Mouse (Mus musculus) embryonic facial prominence, embryonic 15.5 days (tissue): Measurements from ENCODE around the gene Rbm47. TPM values are rescaled to one million over a fixed set of nuclear protein-coding genes. Genes with fewer than 3 reads are reported as not detected.

Experiments used
- ATAC-seq: fragments of 200-750 bp; cut with Nextera tagmentation; 2 replicates; pipeline ENCODE4 v1.8.0; 2017; ENCODE audit warnings: low read depth, moderate TSS enrichment; ENCODE audit not compliant: insufficient number of reproducible peaks, low FRiP score, low TSS enrichment
- H3K27ac ChIP-seq: fragments of 300-500 bp; sonication (generic); replicated peaks from 2 replicates; pipeline ENCODE4 v1.5.1; 2015; ENCODE audit warnings: mild to moderate bottlenecking, inconsistent platforms
- H3K27me3 ChIP-seq: fragments of 300-500 bp; sonication (generic); 2 replicates; pipeline ENCODE4 v1.6.1; 2015; ENCODE audit warnings: inconsistent platforms
- H3K36me3 ChIP-seq: fragments of 300-500 bp; sonication (generic); 2 replicates; pipeline ENCODE4 v1.6.1; 2015; ENCODE audit warnings: mild to moderate bottlenecking, inconsistent platforms
- H3K4me1 ChIP-seq: fragments of 300-500 bp; sonication (generic); 2 replicates; pipeline ENCODE4 v1.6.1; 2015; ENCODE audit warnings: inconsistent platforms
- H3K4me2 ChIP-seq: fragments of 300-500 bp; sonication (generic); replicated peaks from 2 replicates; pipeline ENCODE4 v1.6.1; 2015; ENCODE audit warnings: mild to moderate bottlenecking, inconsistent platforms
- H3K4me3 ChIP-seq: fragments of 300-500 bp; sonication (generic); replicated peaks from 2 replicates; pipeline ENCODE4 v1.5.1; 2015; ENCODE audit warnings: mild to moderate bottlenecking, inconsistent platforms
- H3K9ac ChIP-seq: fragments of 300-500 bp; sonication (generic); 2 replicates; pipeline ENCODE4 v1.6.1; 2015; ENCODE audit warnings: inconsistent platforms
- H3K9me3 ChIP-seq: fragments of 300-500 bp; sonication (generic); replicated peaks from 2 replicates; pipeline ENCODE4 v1.6.1; 2016; ENCODE audit warnings: inconsistent platforms
- WGBS: fragments of 180-500 bp; shearing (Covaris S2); methylation state at CpG from one replicate; pipeline ENCODE4 v1.1.7; 2015; 5-methylcytosine and 5-hydroxymethylcytosine counted together
- polyA plus RNA-seq: library from polyadenylated mRNA; unstranded; fragments of >200 nt; fragmentation: Nextera tagmentation; extraction: Ambion mirVana; gene quantifications from 2 replicates; pipeline ENCODE4 v1.2.1, GENCODE M21; 2015

Rbm47 gene
- polyA plus RNA-seq, 1 experiment from 2014 or later, result 14.0 TPM

DNA sequence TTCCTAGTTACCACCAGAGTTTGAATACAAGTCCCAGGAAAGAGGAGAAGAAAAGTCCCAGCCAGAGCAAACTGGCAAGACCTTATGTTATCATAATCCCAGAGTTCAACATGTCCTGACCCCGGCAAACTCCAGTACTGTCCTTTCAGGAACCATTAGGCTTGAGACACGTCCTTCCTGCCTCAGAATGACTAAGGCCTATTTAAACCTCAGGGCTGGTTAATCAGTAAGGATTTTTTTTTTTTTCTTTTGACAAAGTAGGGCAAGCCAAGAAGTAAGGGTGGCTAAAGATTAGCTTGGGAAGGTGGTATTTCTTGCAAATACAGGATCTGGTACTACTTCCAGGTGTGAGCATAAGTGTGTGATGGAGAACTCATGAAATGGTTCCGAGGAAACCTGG is 158.9 kb downstream of the Rbm47 start:
- Histone ChIP-seq H3K9ac (no peak overlapping the region), H3K27me3 (no peaks in the 10 kb centered on the region), H3K9me3 (no peaks in the 10 kb centered on the region), H3K4me3 (no peak overlapping the region), H3K27ac (no peak overlapping the region), H3K4me2 (no peak overlapping the region), H3K4me1 (no peaks in the 10 kb centered on the region), H3K36me3 (no peaks in the 10 kb centered on the region)
- 74% methylated on average over 3 of the region's 3 CpGs for WGBS
- ATAC-seq, result no peak

DNA sequence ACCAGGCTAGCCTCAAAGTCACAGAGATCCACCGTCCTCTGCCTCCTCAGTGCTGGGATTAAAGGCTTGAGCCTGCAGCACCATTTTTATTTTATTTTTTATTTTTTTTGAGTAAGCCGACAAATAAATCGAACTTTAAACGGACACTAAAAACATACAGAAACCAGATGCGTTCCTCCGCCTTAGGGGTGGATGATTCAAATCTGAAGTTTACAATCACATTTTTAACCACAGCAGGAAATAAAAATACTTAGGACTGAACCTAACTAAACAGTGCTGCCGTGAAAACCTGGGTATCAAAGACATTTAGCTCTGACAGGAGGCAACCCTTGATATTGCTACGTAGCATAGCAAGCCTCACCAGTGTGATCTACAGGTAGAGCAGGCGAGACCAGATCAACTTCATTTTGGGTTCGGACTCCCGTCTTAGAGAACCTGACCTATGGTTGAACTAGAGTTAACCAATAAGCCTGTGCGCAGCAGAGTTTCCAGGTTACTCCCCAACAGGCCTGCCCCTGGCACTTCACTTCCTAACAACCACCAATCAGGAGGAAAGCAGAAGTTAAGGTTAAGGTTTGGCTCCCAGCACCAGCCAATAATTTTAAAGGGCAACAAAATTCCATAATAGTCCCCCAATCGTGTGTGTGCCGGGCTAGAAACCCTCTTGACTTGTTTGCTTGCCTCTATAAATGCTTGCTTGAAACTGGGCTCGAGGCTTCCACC is 164.5 kb downstream of the Rbm47 start:
- no peaks in the 10 kb centered on the region for H3K27me3 ChIP-seq
- H3K27ac ChIP-seq, result no peak overlapping the region
- H3K36me3 ChIP-seq, result no peaks in the 10 kb centered on the region
- H3K4me3 ChIP-seq, result no peak overlapping the region
- H3K4me2 ChIP-seq, result no peak overlapping the region
- H3K4me1 ChIP-seq, result no peaks in the 10 kb centered on the region
- no peak for ATAC-seq
- no peak overlapping the region for H3K9ac ChIP-seq
- no peaks in the 10 kb centered on the region for H3K9me3 ChIP-seq
- 67% methylated on average over 15 of the region's 15 CpGs for WGBS

DNA sequence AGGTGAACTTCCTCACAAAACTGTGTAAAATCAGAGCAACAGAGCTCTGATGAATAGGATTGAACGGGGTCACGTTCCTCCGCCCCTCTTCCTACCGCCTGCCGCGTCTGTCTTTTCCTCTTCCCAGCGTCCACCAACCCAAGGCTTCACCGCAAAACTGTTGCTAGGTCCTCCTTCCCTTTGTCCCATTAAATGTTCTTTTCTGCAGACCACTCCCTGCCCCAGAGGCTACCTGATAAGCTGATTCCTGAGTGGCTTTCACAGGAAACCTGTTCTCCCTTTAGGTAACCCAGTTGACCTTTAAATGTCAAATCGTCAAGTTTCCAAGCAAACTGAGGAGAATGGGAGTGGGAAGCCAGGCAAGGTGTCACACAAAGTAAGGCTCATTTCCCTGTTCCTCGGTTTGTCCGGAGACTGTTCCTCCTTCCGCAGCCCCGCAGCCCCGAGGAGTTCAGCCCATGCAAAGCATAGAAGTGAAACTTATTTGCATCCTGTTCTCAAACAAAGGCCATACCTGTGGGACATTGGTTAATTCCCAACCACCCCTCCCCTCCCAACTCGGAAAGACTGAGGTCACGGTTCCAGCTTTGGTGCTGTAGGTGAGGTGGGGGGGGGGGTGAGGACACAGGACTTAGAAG is 167.8 kb downstream of the Rbm47 start:
- 49% methylated on average over 16 of the region's 16 CpGs for WGBS

DNA sequence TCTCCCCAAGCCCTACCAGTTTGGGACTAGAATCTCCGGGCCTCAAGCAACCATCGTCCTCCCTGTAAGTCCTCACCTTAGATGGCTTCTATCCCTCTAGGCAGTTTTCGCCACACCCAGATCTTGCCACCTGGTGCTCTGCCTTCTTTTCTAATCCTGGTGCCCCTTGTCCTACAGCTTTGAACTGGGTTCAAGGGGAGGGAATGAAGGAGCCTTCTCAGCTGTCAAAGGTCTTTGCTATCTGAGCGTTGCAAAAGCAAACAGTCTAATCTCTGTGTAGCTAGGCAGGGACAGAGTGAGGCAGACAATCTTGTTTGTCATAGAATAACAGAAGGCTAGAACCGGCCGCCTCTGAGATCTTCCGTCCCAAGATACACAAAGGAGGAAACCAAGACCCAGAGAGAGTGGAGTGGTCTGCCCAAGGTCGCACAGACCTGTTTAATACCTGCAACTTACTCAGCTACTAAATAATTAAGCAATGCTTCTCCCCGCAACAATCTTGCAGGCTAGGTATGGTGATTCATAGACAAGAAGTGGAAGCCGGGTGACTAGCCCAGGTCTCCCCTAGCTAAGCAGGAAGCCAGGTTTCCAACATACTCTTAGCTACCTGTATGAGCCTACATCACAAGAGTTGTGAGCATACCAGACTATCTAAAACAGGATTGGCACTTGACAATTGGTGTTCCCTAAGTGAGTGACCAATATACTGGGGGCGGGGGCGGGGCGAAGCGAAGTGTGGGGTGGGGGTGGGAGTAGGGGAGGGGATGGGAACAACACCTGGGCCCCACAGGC is 168.6 kb downstream of the Rbm47 start, which contains the start of gene 9130230L23Rik:
9130230L23Rik (minus strand) TSS at position 152 of the 792 bp plus-strand sequence.
- H3K9ac ChIP-seq, result no peak within 1 kb of the TSS
- H3K9me3 ChIP-seq, result no peaks in the 10 kb centered on the region
- no peak within 1 kb of the TSS for H3K27ac ChIP-seq
- H3K4me1 ChIP-seq, result 0 out of 2 replicates have a peak, but pooled peaks cover 4% of the 10 kb centered on the region
- H3K4me2 ChIP-seq, result no peak within 1 kb of the TSS
- H3K4me3 ChIP-seq, result no peak within 1 kb of the TSS
- ATAC-seq, result no peak
- H3K36me3 ChIP-seq, result no peaks in the 10 kb centered on the region
- H3K27me3 ChIP-seq, result no peaks in the 10 kb centered on the region
- WGBS, result 63% methylated on average over 14 of the region's 14 CpGs

More for the DNA sequence above, 167.8 kb downstream of the Rbm47 start:
- no peaks in the 10 kb centered on the region for H3K27me3 ChIP-seq
- no peaks in the 10 kb centered on the region for H3K36me3 ChIP-seq
- ATAC-seq, result no peak
- H3K4me3 ChIP-seq, result no peak overlapping the region
- no peaks in the 10 kb centered on the region for H3K4me1 ChIP-seq
- H3K9me3 ChIP-seq, result no peaks in the 10 kb centered on the region
- H3K4me2 ChIP-seq, result no peak overlapping the region
- H3K9ac ChIP-seq, result no peak overlapping the region
- no peak overlapping the region for H3K27ac ChIP-seq

DNA sequence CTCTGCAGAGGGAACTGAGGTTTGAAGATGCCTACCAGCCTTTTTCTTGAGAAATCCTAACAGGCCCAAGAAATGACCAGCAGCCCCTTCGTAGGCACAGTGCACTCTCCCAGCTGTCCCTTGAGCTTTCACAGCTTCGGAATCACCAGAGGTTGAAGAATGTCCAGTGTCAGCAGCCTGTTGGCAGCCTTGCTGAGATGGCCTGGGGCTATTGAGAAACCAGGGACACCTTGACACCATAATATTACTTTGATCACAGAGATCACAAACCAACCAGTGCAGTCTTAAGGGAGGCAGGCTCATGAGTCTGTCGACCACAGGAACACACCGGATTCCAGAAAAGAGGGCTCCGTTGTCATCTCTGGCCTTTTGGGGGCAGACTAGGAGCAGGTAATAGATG is 171.7 kb downstream of the Rbm47 start:
- H3K36me3 ChIP-seq, result no peaks in the 10 kb centered on the region
- no peak overlapping the region for H3K9ac ChIP-seq
- no peak for ATAC-seq
- WGBS, result 54% methylated on average over 5 of the region's 5 CpGs
- H3K27ac ChIP-seq, result no peak overlapping the region
- no peaks in the 10 kb centered on the region for H3K27me3 ChIP-seq
- H3K4me2 ChIP-seq, result no peak overlapping the region
- H3K9me3 ChIP-seq, result no peaks in the 10 kb centered on the region
- 0 out of 2 replicates have a peak, but pooled peaks cover 4% of the 10 kb centered on the region for H3K4me1 ChIP-seq
- no peak overlapping the region for H3K4me3 ChIP-seq

DNA sequence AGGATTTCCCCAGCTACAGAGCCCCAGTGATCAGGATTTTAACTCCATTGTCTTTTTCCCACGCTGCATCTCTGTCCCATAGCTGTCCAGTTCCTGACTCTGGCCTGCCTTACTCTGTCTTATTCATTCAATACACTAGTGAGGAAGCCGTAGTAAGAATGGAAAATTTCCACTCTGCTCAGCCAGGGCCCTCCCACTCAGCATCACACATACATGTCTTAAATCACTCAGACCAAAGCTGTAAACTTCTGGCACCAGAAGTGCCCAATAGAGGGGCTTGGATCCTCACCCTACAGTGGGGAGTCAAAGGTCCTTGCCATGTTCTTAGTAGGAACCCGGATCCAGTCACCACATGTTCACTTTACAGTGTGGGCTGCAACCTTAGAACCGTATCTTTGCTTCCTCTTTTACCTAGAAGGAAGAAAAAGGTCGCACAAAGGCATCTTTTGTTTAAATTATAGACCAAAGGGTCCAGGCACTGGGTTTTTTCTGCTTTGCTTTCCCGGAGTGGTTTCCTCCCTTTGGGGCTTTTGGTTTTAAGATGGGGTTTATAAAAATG is 172.3 kb downstream of the Rbm47 start:
- H3K9ac ChIP-seq, result no peak overlapping the region
- WGBS, result 47% methylated on average over 6 of the region's 6 CpGs
- ATAC-seq, result no peak; the same call in 1 of the 2 replicates
- H3K4me3 ChIP-seq, result no peak overlapping the region
- H3K27ac ChIP-seq, result no peak overlapping the region; the same call in 1 of the 2 replicates
- H3K4me2 ChIP-seq, result no peak overlapping the region
- H3K9me3 ChIP-seq, result no peaks in the 10 kb centered on the region
- H3K36me3 ChIP-seq, result no peaks in the 10 kb centered on the region
- H3K27me3 ChIP-seq, result no peaks in the 10 kb centered on the region
- H3K4me1 ChIP-seq, result 0 out of 2 replicates have a peak, but pooled peaks cover 4% of the 10 kb centered on the region

DNA sequence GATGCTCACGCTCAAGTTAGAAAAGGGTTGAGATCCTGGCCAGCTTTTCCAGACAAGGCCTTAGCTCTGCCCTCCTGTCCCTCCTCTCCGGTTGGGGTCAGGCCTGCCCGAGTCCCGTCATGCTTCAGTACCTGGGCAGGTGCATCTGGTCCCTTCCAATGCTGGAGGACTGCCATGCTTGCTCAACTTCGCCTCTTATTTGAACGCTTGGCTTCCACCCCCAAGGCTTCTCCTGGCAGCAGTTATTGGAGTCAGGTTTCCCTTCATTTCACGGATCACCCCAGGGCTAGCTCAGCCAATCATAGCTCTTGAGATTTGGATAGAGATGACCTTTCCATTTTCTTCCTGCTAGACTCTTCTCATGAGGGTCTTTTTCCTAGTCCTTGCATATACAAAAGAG is 172.8 kb downstream of the Rbm47 start:
- H3K4me3 ChIP-seq, result no peak overlapping the region
- no peaks in the 10 kb centered on the region for H3K27me3 ChIP-seq
- no peaks in the 10 kb centered on the region for H3K36me3 ChIP-seq
- 58% methylated on average over 7 of the region's 7 CpGs for whole genome bisulfite sequencing
- H3K4me1 ChIP-seq, result 0 out of 2 replicates have a peak, but pooled peaks cover 4% of the 10 kb centered on the region
- no peak overlapping the region for H3K9ac ChIP-seq
- H3K27ac ChIP-seq, result no peak overlapping the region
- H3K9me3 ChIP-seq, result no peaks in the 10 kb centered on the region
- no peak for ATAC-seq
- no peak overlapping the region for H3K4me2 ChIP-seq

DNA sequence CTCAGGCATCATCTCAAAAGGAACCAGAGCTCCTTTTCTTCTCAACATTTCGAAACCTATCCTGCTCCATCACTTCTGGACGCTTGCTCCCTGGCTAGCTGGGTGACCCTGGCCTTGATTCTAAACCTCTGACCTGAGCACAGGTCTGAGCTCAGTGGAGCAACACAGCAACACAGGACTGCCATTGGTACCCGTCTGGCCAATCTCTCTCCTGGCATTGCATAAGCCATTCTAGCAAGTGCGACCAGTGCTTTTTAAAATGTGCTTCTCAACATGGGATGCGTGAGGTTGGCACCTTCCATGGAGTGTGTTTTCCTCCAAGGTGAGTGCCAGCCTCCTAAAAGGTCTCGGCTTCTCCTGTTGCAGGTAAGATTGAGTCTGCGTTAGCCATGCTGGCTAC is 173.8 kb downstream of the Rbm47 start:
- Histone ChIP-seq H3K27ac (no peak overlapping the region), H3K9ac (no peak overlapping the region), H3K9me3 (no peaks in the 10 kb centered on the region), H3K4me2 (no peak overlapping the region), H3K27me3 (no peaks in the 10 kb centered on the region), H3K4me1 (0 out of 2 replicates have a peak, but pooled peaks cover 4% of the 10 kb centered on the region), H3K4me3 (no peak overlapping the region), H3K36me3 (no peaks in the 10 kb centered on the region)
- 87% methylated on average over 7 of the region's 7 CpGs for WGBS
- ATAC-seq, result no peak

DNA sequence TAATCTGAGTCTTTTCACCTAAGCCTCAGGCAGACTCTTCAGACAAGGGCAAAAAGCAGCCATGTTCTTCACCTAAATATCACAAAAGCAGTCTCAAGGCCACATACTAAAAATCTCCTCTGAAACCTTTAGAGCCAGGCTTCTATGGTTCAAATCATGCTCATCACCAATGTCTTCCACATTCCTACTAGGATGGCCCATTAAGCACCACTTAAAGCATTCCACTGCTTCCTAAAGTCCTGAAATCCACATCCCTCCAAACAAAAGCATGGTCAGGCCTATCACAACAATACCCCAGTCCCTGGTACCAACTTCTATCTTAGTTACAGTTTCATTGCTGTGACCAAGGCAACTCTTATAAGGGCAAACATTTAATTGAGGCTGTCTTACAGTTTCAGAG is 175.1 kb downstream of the Rbm47 start:
- Histone ChIP-seq H3K36me3 (no peaks in the 10 kb centered on the region), H3K4me1 (0 out of 2 replicates have a peak, but pooled peaks cover 4% of the 10 kb centered on the region), H3K9me3 (no peaks in the 10 kb centered on the region), H3K4me3 (no peak overlapping the region), H3K4me2 (no peak overlapping the region), H3K27ac (no peak overlapping the region), H3K27me3 (no peaks in the 10 kb centered on the region), H3K9ac (no peak overlapping the region)
- ATAC-seq, result no peak

DNA sequence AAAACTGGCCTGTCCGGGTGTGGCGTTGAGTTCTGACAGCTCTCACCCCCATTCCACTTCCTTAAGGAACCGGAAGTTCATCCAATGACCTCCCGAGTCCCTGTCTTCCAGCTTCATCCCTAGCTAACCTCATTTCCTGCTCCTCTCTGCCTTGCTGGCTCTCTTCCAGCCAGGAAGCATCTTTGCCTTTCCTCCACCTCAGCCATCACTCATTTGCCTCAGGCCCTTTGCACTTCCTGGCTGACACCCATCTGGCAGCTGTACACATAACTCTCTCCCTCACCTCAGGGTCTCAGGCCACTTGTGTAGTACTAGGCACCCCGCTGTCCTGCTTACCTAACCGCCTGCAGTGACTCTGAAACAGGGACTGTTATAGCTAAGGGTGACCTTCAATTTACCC is 178.3 kb downstream of the Rbm47 start:
- WGBS, result 63% methylated on average over 6 of the region's 6 CpGs
- Histone ChIP-seq H3K36me3 (no peaks in the 10 kb centered on the region), H3K4me1 (no peaks in the 10 kb centered on the region), H3K27ac (no peak overlapping the region), H3K9ac (no peak overlapping the region), H3K27me3 (no peaks in the 10 kb centered on the region), H3K4me3 (no peak overlapping the region), H3K9me3 (no peaks in the 10 kb centered on the region), H3K4me2 (no peak overlapping the region)
- ATAC-seq, result no peak

DNA sequence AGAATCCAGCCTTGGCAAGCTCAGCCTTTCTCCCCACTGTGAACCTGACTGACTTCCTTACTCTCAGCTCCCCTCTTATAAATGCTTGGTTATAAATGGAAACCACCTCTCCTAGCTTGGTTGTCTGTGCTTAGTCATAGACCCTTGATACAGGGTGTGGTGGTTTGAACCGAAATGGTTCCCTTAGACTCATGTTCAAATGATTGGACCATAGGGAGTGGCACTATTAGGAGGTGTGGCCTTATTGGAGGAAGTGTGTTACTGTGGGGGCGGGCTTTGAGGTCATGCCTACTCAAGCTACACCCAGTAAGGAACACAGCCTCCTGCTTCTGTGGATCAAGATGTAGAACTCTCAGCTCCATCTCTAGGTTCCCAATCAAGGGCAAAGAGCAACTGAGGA is 181.7 kb downstream of the Rbm47 start:
- Histone ChIP-seq H3K36me3 (no peaks in the 10 kb centered on the region), H3K9me3 (no peaks in the 10 kb centered on the region), H3K4me2 (no peak overlapping the region), H3K27ac (no peak overlapping the region), H3K4me3 (no peak overlapping the region), H3K27me3 (no peaks in the 10 kb centered on the region), H3K9ac (no peak overlapping the region), H3K4me1 (no peaks in the 10 kb centered on the region)
- WGBS, result 81% methylated on average over 2 of the region's 2 CpGs
- no peak for ATAC-seq
